Mouse (Mus musculus) forebrain, embryonic 11.5 days (tissue): ENCODE results near the gene Fbxl12. TPM values are rescaled to one million over a fixed set of nuclear protein-coding genes. Genes with fewer than 3 reads are reported as not detected.
A peak's percentile ranks its signal among the peaks of the same experiment; 100 is the strongest.

ENCODE experiments used
- ATAC-seq: fragments of 200-750 bp; cut with Nextera tagmentation; replicated peaks from 2 replicates; pipeline ENCODE4 v1.8.0; 2017; ENCODE audit warnings: moderate TSS enrichment; ENCODE audit not compliant: low FRiP score
- DNase-seq: peaks from one replicate; pipeline ENCODE4 v3.0.0-alpha.2; 2017; ENCODE audit warnings: low spot score
- H3K27ac ChIP-seq: fragments of 300-500 bp; sonication (generic); 2 replicates; pipeline ENCODE4 v1.5.1; 2014; ENCODE audit warnings: low read depth, low read length
- H3K27me3 ChIP-seq: fragments of 300-500 bp; sonication (generic); 2 replicates; pipeline ENCODE4 v1.6.1; 2014; ENCODE audit warnings: mild to moderate bottlenecking, low read length, mixed read lengths; ENCODE audit not compliant: control insufficient read depth, insufficient read depth
- H3K36me3 ChIP-seq: fragments of 300-500 bp; sonication (generic); 2 replicates; pipeline ENCODE4 v1.6.1; 2014; ENCODE audit warnings: mild to moderate bottlenecking, low read length, moderate library complexity, mixed read lengths; ENCODE audit not compliant: control insufficient read depth, insufficient read depth
- H3K4me1 ChIP-seq: fragments of 300-500 bp; sonication (generic); replicated peaks from 2 replicates; pipeline ENCODE4 v1.6.1; 2014; ENCODE audit warnings: low read length, mixed read lengths; ENCODE audit not compliant: control insufficient read depth, insufficient read depth
- H3K4me2 ChIP-seq: fragments of 300-500 bp; sonication (generic); 2 replicates; pipeline ENCODE4 v1.6.1; 2014; ENCODE audit warnings: low read depth, mild to moderate bottlenecking, low read length, moderate library complexity, mixed read lengths; ENCODE audit not compliant: severe bottlenecking
- H3K4me3 ChIP-seq: fragments of 300-500 bp; sonication (generic); 2 replicates; pipeline ENCODE4 v1.5.1; 2014; ENCODE audit warnings: low read depth, low read length
- H3K9ac ChIP-seq: fragments of 300-500 bp; sonication (generic); 2 replicates; pipeline ENCODE4 v1.6.1; 2014; ENCODE audit warnings: low read length
- H3K9me3 ChIP-seq: fragments of 300-500 bp; sonication (generic); 2 replicates; pipeline ENCODE4 v1.6.1; 2016; ENCODE audit warnings: low read length, mixed read lengths; ENCODE audit not compliant: control insufficient read depth
- WGBS: fragments of 180-500 bp; shearing (Covaris S2); extraction: QIAGEN DNeasy Blood & Tissue Kit; methylation state at CpG from one replicate; pipeline ENCODE4 v1.1.7; 2014; 5-methylcytosine and 5-hydroxymethylcytosine counted together
- polyA plus RNA-seq: library from polyadenylated mRNA; unstranded; fragments of >200 nt; fragmentation: Nextera tagmentation; extraction: Ambion mirVana; gene quantifications from 2 replicates; pipeline ENCODE4 v1.2.1, GENCODE M21; 2014

The Fbxl12 gene
- polyA plus RNA-seq, 1 experiment from 2014 or later: 13.1 TPM

GRCm38 (mm10) chr9:20680378-20680958, 35.9 kb upstream of the Fbxl12 start:
- Histone ChIP-seq H3K4me1 (no peaks in the 10 kb centered on the region), H3K27me3 (no peaks in the 10 kb centered on the region), H3K9me3 (no peaks in the 10 kb centered on the region), H3K9ac (no peak overlapping the region), H3K27ac (peak overlapping the region; percentile 42; the same call in 1 of the 2 replicates), H3K4me3 (no peak overlapping the region), H3K4me2 (no peak overlapping the region), H3K36me3 (no peaks in the 10 kb centered on the region)
- WGBS: 56% methylated on average over 9 of the region's 9 CpGs
- DNase-seq: no peak
- ATAC-seq: no peak

- Histone ChIP-seq H3K27me3 (no peaks in the 10 kb centered on the region), H3K9ac (no peak overlapping the region), H3K27ac (no peak overlapping the region), H3K9me3 (no peaks in the 10 kb centered on the region), H3K4me2 (no peak overlapping the region), H3K4me1 (no peaks in the 10 kb centered on the region), H3K36me3 (no peaks in the 10 kb centered on the region), H3K4me3 (no peak overlapping the region)
- ATAC-seq: no peak
- DNase-seq: no peak
- 93% methylated on average over 12 of the region's 12 CpGs for WGBS
Observed at GRCm38 (mm10) chr9:20677892-20678291, 33.3 kb upstream of the Fbxl12 start.

- H3K4me2 ChIP-seq: no peak overlapping the region
- no peaks in the 10 kb centered on the region for H3K27me3 ChIP-seq
- no peaks in the 10 kb centered on the region for H3K36me3 ChIP-seq
- no peak overlapping the region for H3K27ac ChIP-seq
- no peak for ATAC-seq
- H3K4me3 ChIP-seq: no peak overlapping the region
- DNase-seq: no peak
- no peak overlapping the region for H3K9ac ChIP-seq
- H3K4me1 ChIP-seq: no peaks in the 10 kb centered on the region
- H3K9me3 ChIP-seq: no peaks in the 10 kb centered on the region
- WGBS: 88% methylated on average over 16 of the region's 16 CpGs
Observed at GRCm38 (mm10) chr9:20672047-20672446, 27.5 kb upstream of the Fbxl12 start.

- no peaks in the 10 kb centered on the region for H3K27me3 ChIP-seq
- no peak overlapping the region for H3K9ac ChIP-seq
- ATAC-seq: no peak
- no peak for DNase-seq
- no peak overlapping the region for H3K4me3 ChIP-seq
- H3K9me3 ChIP-seq: no peaks in the 10 kb centered on the region
- 94% methylated on average over 22 of the region's 22 CpGs for WGBS
- H3K36me3 ChIP-seq: peaks cover 3% of the 10 kb centered on the region; the same call in 1 of the 2 replicates
- H3K27ac ChIP-seq: no peak overlapping the region
- peaks cover 12% of the 10 kb centered on the region for H3K4me1 ChIP-seq
- H3K4me2 ChIP-seq: no peak overlapping the region
Observed at GRCm38 (mm10) chr9:20668065-20668464, 23.5 kb upstream of the Fbxl12 start.

GRCm38 (mm10) chr9:20666510-20667034, 22.0 kb upstream of the Fbxl12 start:
- H3K9me3 ChIP-seq: no peaks in the 10 kb centered on the region
- ATAC-seq (no peak), DNase-seq (no peak)
- H3K36me3 ChIP-seq: peaks cover 8% of the 10 kb centered on the region; the same call in 1 of the 2 replicates
- WGBS: 9% methylated on average over 7 of the region's 7 CpGs
- H3K27me3 ChIP-seq: no peaks in the 10 kb centered on the region
- peaks cover 12% of the 10 kb centered on the region for H3K4me1 ChIP-seq
- H3K9ac ChIP-seq: no peak overlapping the region
- H3K27ac ChIP-seq: no peak overlapping the region
- no peak overlapping the region for H3K4me3 ChIP-seq
- no peak overlapping the region for H3K4me2 ChIP-seq

- Histone ChIP-seq H3K27ac (no peak overlapping the region), H3K9ac (no peak overlapping the region), H3K27me3 (no peaks in the 10 kb centered on the region), H3K9me3 (no peaks in the 10 kb centered on the region), H3K36me3 (peaks cover 8% of the 10 kb centered on the region; the same call in 1 of the 2 replicates), H3K4me3 (no peak overlapping the region), H3K4me1 (peaks cover 12% of the 10 kb centered on the region), H3K4me2 (no peak overlapping the region)
- 26% methylated on average over 8 of the region's 8 CpGs for WGBS
- DNase-seq: no peak
- ATAC-seq: peak; percentile 57
Observed at GRCm38 (mm10) chr9:20665925-20666324, 21.4 kb upstream of the Fbxl12 start.

GRCm38 (mm10) chr9:20664982-20665637, 20.5 kb upstream of the Fbxl12 start:
- H3K4me3 ChIP-seq: no peak overlapping the region
- no peak overlapping the region for H3K9ac ChIP-seq
- H3K9me3 ChIP-seq: no peaks in the 10 kb centered on the region
- peaks cover 8% of the 10 kb centered on the region; the same call in 1 of the 2 replicates for H3K36me3 ChIP-seq
- H3K27ac ChIP-seq: peak overlapping the region; percentile 21; the same call in 1 of the 2 replicates
- DNase-seq: no peak
- ATAC-seq: no peak
- peaks cover 12% of the 10 kb centered on the region for H3K4me1 ChIP-seq
- no peaks in the 10 kb centered on the region for H3K27me3 ChIP-seq
- H3K4me2 ChIP-seq: no peak overlapping the region
- WGBS: 80% methylated on average over 5 of the region's 5 CpGs

GRCm38 (mm10) chr9:20664366-20664765, 19.8 kb upstream of the Fbxl12 start:
- Histone ChIP-seq H3K9ac (no peak overlapping the region), H3K4me1 (peaks cover 12% of the 10 kb centered on the region), H3K4me2 (no peak overlapping the region), H3K27ac (0 out of 2 replicates have a peak overlapping the region, but pooled peaks have one; percentile 50), H3K27me3 (no peaks in the 10 kb centered on the region), H3K9me3 (no peaks in the 10 kb centered on the region), H3K36me3 (peaks cover 8% of the 10 kb centered on the region; the same call in 1 of the 2 replicates), H3K4me3 (no peak overlapping the region)
- DNase-seq (no peak), ATAC-seq (0 out of 2 replicates have a peak, but pooled peaks have one; percentile 26)
- 83% methylated on average over 2 of the region's 2 CpGs for WGBS
